Mouse (Mus musculus): ENCODE results near the gene Nfia.

Nfia gene

DNA sequence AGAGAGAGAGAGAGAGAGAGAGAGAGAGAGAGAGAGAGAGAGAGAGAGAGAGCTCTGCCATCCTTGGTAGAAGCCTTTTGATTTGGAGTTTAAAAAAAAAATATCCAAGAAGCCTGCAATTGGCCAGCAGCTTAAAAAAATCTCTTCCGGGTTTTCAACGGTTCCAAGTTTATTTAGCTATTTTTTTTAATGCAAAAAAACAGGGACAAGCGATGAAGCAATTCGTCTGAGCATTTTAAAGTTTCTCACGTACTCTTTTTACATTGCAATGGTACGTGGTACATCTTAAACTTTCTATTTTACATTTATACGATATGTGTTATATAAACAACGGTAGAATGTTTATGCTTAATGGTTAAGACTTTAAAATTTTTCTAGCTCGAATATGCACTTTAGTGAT, at the start of gene Nfia:
Nfia (plus strand) TSS at position 94 of the 400 bp plus-strand sequence.
- DNase-seq (ENCODE audit: low read depth, low spot score), result peak; percentile 70

GRCm38 (mm10) chr4:97723374-97723773, 49.2 kb upstream of the Nfia start:
- DNase-seq (ENCODE audit: low read depth, low spot score), result no peak

DNA sequence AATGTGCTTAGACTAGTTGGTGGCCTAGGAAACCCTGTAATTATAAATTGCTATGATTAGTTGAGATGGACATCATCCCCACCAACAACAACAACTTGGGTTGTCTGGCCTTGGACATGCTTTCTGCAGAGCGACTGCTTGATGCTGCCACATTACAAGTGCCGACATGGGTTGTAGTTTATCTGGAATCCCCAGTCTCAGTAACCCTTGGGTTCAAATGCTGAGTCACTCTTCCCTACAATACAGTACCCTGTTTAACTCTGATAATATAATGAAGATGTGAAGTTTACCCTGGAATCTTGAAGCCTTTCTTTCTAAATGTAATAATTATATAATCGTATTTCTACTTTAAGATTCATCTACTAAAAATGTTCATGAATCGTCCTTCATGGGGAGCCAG, 44.0 kb upstream of the Nfia start:
- DNase-seq (ENCODE audit: low read depth, low spot score), result no peak

- DNase-seq (ENCODE audit: low read depth, low spot score), result no peak
These were observed 42.5 kb upstream of the Nfia start for GRCm38 (mm10) chr4:97729999-97730398.

DNA sequence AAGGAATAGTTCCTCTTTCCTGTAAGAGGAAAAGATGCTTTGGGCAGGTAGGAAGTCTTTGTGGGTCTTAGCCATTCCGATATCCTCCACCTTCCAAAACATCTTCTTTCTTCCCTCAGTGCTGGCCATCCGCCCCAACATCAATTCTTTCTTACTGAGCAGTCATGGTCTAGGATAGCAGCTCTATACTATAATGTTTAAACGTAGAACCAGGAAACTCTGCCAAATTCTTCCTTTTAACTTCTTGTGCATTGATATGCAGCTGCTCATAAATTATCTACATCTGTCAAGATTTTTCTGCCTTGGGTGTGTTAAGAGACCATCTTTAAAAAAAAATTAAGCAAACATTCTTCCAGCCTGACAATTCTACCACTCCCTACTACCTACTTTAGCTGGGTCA, 42.1 kb upstream of the Nfia start:
- DNase-seq (ENCODE audit: low read depth, low spot score), result no peak

GRCm38 (mm10) chr4:97733392-97733791, 39.1 kb upstream of the Nfia start:
- no peak for DNase-seq (ENCODE audit: low read depth, low spot score)

DNA sequence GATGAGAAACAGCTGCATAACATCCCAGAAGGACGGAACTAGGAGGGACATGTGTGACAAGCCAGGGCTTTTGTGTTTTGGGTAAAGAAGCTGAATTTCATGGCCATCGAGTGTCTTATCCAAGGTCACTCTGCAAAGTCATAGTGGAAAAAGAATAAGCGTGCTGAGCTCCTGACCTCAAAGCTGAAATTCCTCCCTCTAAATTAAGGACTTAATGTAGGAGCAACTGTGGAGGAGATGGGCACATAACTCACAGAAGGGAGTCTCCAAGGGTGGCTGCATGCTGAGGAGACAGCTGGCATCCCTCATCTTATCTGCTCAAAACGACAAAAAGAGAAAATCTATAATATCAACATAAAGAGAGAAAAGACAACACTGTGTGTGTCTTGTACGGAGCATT, 28.6 kb upstream of the Nfia start:
- no peak for DNase-seq (ENCODE audit: low read depth, low spot score)

DNA sequence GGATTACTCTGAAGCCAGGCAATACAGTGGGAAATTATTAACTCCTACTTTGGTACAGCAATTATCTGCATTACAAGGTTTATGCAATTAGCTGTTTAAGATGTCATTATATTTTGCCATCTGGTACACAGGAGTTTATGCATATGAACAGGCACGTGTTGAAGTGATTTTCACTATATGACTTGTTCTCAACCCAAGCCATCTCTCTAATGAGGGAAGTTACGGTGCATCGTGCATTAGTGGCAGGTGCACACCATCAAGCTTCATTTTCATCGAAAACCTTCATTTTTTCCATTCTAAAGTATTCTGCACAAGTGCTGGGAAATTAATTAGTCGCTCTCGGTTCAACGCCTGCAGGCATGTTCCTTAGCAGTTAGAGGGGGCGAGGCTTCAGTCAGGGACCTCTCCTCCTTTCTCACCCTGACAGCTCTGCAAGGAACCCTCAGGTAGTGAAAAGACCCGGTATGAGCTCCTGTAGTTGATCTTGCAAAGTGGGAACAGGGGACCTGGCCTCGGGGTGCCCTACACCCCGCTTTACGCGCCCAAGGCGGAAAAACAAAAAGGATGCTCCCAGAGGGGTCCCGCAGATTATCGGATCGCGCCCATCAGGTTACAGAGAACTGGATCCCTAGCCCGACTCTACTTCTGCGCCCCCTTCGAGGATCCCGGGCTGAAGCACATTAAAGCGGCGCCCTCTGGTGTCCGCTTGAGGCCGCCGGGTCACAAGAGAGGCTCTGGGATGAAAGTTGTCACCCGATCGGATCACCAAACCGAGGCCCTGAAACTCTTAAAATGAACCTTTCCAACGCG, 27.0 kb upstream of the Nfia start:
- DNase-seq (ENCODE audit: low read depth, low spot score), result peak; percentile 44

DNA sequence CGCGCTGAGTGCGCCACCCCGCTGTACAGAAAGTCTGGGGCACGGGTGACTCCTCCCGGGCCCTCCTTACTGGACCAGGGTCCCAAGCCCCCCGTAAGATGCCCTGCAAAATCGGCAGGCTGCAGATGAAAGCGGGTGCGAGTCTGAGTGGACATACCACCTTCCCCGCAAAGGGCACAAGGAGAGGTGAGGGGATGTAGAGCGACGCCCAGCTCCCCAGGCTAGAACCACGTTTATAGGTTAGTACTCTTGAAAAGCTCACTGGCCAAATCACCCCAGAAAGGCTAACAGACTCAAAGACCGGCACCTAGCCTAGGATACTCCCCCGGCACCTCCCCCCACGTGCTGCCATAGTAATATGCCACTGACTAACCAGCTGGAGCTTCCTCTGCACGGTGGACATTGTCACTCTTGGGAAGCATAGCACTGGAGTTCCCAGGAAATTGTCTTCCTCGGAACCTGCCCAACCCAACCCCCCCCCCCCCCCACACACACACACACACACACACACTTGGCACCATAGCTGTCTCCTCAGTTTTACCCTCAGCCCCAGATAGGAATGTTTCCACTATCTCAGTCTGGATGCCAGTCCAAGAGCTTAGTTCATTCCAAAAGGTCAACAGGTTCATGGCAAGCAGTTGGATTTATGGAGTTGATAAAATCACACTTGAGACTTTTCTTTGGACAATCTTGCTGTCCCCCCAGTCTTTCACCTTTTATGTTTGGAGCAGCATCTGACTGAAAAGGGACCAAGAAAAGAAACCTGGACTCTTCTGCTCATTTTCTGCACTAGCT, 26.2 kb upstream of the Nfia start:
- DNase-seq (ENCODE audit: low read depth, low spot score), result no peak

- no peak for DNase-seq (ENCODE audit: low read depth, low spot score)
These were observed 22.1 kb upstream of the Nfia start for GRCm38 (mm10) chr4:97750401-97750800.

GRCm38 (mm10) chr4:97751030-97751482, 21.5 kb upstream of the Nfia start:
- peak; percentile 88 for DNase-seq (ENCODE audit: low read depth, low spot score)

DNA sequence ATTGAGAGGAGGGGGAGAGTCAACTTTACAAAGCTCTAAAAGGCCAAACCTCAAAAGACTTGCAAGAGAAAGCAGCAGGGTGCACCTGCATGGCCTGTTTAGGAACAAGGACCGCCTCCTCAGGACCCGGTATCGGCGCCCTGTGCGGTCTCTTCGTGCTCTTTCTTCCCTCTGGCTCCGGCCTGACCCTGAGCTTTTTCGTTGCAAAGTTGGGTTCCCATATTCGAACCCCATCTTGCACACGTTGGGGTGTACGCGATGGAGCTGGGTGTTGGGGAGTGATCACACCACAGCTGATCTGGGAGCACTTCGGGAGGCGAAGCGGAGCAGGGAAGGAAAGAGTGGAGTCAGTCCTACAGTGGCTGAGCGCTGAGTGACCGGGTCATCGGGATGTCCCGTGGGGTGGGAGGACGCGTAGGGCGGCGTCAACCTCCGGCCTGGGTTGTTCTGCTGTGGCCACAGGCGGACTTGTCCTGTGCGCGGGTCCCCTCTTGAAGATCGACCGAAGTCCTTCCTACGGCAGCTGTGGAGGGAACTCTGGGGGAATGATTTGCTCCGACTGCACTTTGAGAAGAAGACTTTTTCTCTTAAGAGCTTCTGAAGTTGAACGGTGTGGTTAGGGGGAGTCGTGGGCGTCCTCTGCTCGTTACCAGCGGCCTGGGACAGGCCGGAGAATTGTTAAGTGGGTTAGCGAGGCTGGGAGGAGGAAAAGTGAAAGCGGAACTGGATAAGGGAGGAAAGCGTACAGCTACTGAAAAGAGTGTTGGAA, 20.9 kb upstream of the Nfia start:
- DNase-seq (ENCODE audit: low read depth, low spot score), result peak; percentile 50

DNA sequence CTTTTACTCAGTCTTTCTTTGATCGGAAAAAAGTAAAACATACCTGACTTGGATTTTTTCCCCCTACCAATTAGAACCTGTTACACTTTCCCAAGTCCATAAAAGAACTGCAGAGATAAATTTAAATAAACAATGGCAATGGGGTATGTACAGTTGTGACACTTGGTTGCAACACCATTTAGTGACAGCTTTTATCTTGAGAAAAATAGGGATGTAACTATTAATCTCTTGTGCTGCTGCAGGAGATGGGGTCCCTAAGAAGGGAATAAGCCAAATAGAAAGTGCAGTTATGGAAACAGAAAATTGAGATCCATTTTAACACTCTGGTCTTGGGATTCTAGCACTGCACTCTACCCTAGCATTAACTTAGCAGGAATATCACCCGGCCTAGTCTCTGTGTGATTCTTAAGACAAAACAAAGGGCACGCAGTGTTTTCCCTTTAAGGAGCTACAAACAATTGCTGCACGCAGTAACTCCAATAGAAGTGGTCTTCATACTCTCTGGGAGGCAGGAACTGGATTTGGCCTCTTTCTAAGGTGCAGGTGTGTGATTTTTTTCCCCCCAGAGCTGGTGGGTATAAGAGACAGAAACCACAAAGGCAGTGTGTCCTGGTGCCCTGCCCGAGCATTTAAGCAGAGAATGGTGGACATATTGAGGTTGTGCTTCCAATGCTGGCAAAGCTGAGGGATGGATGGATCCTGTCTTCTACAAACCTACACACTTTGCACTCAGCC, 20.1 kb upstream of the Nfia start:
- no peak for DNase-seq (ENCODE audit: low read depth, low spot score)

GRCm38 (mm10) chr4:97753521-97753920, 19.0 kb upstream of the Nfia start:
- no peak for DNase-seq (ENCODE audit: low read depth, low spot score)

DNA sequence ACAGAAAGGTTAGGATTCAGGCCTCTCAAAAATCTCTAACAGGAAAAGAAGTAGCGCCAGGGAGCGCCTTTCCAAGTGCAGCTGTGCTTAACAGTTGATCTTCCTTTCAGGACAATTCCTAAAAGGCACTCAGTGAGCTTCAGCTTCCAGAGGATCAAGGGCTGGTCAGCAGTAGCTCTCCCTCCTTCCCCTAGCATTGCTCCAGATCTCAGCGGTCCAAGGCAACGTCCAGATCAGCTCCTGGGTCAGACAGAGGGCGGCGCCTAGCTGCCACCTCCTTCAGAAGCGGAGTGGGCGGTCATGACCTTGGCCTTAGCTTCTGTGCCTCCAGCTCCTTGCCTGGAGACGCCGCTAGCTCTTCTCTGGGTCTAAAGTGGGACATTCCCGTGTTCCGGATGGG, 18.3 kb upstream of the Nfia start:
- DNase-seq (ENCODE audit: low read depth, low spot score), result no peak

DNA sequence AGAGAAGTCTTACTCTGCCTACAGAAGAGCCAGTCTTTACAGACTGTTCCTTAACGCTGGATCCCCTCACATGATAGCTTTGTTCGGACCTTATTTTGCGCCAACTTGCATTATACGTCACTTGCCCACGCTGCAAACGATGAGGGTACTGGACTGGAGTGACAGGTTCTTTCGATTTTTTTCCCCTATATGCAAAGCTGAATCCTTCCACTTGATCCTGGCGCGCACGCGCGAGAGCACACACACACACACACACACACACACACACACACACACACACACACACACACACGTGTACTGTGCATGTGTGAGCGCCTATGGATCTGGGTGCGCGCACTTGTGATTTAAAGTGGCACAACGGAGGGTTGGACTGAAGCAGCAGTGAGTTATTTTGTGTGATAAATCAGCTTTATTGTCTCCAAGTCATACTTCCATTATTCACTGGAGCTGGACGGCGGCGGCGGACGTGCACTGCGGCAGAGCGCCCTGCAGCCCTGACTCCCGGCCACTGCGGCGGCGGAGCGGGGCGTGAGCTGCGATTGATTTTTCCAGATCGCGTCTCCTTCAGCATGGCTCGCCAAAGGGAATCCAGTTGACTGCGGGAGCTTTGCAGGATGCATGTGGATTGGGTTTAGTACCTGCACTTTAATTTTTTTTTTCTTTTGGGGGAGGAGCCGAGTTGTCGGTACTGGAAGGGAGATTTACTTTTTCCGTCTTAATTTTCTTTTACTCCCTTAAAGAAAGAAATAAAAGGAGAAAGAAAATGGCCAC, 15.1 kb upstream of the Nfia start:
- DNase-seq (ENCODE audit: low read depth, low spot score), result no peak

GRCm38 (mm10) chr4:97757978-97758461, 14.5 kb upstream of the Nfia start:
- DNase-seq (ENCODE audit: low read depth, low spot score), result no peak

- no peak for DNase-seq (ENCODE audit: low read depth, low spot score)
These were observed 13.9 kb upstream of the Nfia start for GRCm38 (mm10) chr4:97758661-97759060.

DNA sequence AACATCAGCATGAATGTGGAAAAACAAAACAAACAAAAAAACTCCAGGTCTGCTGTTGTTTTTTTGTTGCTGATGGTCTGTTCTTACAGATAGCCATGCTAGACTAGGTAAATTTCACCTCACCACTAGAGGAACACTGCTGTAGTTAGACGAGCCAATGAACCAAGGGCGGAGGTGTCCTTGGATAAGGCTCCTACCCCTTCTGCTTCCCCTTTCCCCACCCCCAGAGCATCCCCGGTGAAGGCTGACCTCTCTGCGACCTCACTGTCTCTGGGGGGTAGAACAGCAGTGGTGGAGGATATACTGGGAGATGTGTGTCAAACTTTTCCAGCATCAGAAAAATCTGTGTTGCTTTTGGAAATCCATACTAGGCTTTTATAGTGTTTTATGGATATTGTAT, 7.9 kb upstream of the Nfia start:
- no peak for DNase-seq (ENCODE audit: low read depth, low spot score)

- DNase-seq (ENCODE audit: low read depth, low spot score), result no peak
These were observed 7.1 kb upstream of the Nfia start for GRCm38 (mm10) chr4:97765341-97766020.
